Mouse (Mus musculus): ENCODE measurements around the gene Lamc3. TPM values are rescaled to one million over a fixed set of nuclear protein-coding genes. Genes with fewer than 3 reads are reported as not detected.

The Lamc3 gene
- polyA plus RNA-seq, 1 experiment from 2014 or later: 1.0 TPM

DNA sequence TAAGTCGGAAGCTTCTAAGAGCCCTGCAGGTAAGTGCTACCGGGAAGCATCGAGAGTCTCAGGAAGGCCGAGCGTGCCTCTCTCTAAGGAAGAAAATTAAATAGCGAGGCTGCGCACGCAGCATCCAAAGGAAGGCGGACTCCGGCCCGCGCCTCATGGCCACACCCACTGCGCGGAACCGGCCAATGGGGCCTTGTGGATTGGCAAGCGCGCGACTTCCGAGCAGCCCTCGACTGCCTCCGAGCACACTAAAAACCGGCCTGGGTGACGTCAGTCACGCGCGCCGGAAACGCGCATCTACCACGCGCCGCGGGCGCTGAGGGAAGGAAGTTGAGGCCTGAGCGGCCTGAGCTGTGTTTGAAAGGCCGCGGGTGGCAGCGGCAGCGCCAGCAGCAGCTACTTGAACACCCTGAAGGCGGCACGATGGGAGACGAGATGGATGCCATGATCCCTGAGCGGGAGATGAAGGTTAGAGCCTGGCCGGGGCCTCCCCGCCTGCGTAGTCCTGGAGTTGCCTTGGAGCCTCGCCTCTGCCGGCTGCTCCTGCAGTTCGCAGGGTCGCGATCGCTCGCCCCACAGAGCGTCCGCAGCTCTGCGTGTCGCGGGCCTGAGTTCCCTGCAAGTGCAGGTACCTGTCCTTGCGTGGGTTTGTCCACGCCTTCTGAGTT lies 87.2 kb downstream of the Lamc3 start, which contains the start of gene Nup214:
TSS of gene Nup214 (plus strand) at position 296 of the 668 bp plus-strand sequence.
- peak; percentile 98 for ATAC-seq (replicated peaks; ENCODE audit: insufficient number of reproducible peaks, low FRiP score, low TSS enrichment)
- Histone ChIP-seq H3K9ac (ENCODE audit: low read depth, low read length) (peak within 1 kb of the TSS; percentile 98), H3K9me3 (replicated peaks; ENCODE audit: control insufficient read depth, low read length) (no peaks in the 10 kb centered on the region), H3K27me3 (ENCODE audit: control insufficient read depth, insufficient read depth, low read length) (no peaks in the 10 kb centered on the region), H3K4me1 (ENCODE audit: control insufficient read depth, insufficient read depth, low read length) (peaks cover 9% of the 10 kb centered on the region), H3K27ac (ENCODE audit: low read depth, low read length) (peak within 1 kb of the TSS; percentile 73), H3K4me2 (peak within 1 kb of the TSS; percentile 98), H3K36me3 (ENCODE audit: control insufficient read depth, insufficient read depth, low read length) (peaks cover 20% of the 10 kb centered on the region), H3K4me3 (ENCODE audit: low read depth, low read length) (peak within 1 kb of the TSS; percentile 98)
- under 1% methylated on average over 60 of the region's 60 CpGs for WGBS (ENCODE audit: insufficient replicate concordance)

DNA sequence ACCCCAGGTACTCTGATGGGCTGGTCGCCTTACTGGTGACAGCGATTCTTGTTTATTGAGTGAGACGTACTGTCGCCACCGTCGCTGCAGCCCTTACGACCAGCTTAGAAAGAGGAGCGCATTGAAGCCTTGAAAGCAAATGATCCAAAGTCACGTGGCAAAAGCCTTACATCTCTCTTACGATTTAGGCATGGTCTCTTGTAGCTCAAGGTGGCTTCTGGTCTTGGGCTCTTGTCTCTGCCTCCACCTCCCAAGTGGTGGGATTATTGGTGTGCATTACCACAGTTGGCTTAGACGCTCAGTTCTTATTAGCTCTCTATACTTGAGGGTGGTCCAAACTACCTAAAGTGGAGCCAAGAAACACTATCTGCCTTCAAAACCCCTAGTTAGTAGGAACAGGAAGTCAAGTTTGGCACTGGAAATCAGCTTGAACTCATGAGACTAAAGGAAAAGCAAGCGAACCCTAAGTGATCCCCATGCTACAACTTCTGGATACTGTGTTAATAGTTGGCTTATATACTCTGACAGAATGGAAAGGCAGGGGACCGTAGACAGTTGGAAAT lies 87.8 kb downstream of the Lamc3 start:
- WGBS (ENCODE audit: insufficient replicate concordance): 9% methylated on average over 13 of the region's 13 CpGs
- Histone ChIP-seq H3K4me1 (ENCODE audit: control insufficient read depth, insufficient read depth, low read length) (peaks cover 9% of the 10 kb centered on the region), H3K36me3 (ENCODE audit: control insufficient read depth, insufficient read depth, low read length) (peaks cover 18% of the 10 kb centered on the region), H3K9ac (ENCODE audit: low read depth, low read length) (peak overlapping the region; percentile 98), H3K9me3 (replicated peaks; ENCODE audit: control insufficient read depth, low read length) (no peaks in the 10 kb centered on the region), H3K4me3 (ENCODE audit: low read depth, low read length) (peak overlapping the region; percentile 98), H3K27ac (ENCODE audit: low read depth, low read length) (peak overlapping the region; percentile 73; the same call in 1 of the 2 replicates), H3K27me3 (ENCODE audit: control insufficient read depth, insufficient read depth, low read length) (no peaks in the 10 kb centered on the region), H3K4me2 (peak overlapping the region; percentile 98)
- no peak for ATAC-seq (replicated peaks; ENCODE audit: insufficient number of reproducible peaks, low FRiP score, low TSS enrichment)

DNA sequence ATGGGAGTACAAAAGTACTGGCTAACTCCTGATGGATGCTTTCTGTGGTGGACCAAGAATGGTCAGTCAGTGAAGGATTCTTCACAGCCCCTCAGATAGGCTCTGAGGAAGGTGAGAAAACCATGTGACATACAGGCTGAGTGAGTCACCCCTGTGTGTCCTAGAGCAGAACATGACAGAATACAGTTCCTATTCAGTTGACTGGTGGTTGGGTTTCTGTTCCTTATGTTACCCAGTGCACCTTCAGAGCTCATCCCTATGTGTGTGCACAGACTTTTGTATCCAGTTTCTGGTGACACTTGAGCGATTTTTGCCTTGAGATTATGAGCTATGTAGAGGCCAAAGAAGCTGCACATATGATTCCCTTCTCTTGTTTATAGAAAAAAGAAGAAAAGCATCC lies 100.7 kb downstream of the Lamc3 start:
- Histone ChIP-seq H3K27ac (ENCODE audit: low read depth, low read length) (no peak overlapping the region), H3K4me3 (ENCODE audit: low read depth, low read length) (no peak overlapping the region), H3K36me3 (ENCODE audit: control insufficient read depth, insufficient read depth, low read length) (peaks cover 56% of the 10 kb centered on the region), H3K27me3 (ENCODE audit: control insufficient read depth, insufficient read depth, low read length) (no peaks in the 10 kb centered on the region), H3K4me1 (ENCODE audit: control insufficient read depth, insufficient read depth, low read length) (no peaks in the 10 kb centered on the region), H3K9me3 (replicated peaks; ENCODE audit: control insufficient read depth, low read length) (no peaks in the 10 kb centered on the region), H3K9ac (ENCODE audit: low read depth, low read length) (no peak overlapping the region), H3K4me2 (no peak overlapping the region)
- WGBS (ENCODE audit: insufficient replicate concordance): 84% methylated on average over 1 of the region's 1 CpGs
- no peak for ATAC-seq (replicated peaks; ENCODE audit: insufficient number of reproducible peaks, low FRiP score, low TSS enrichment)

DNA sequence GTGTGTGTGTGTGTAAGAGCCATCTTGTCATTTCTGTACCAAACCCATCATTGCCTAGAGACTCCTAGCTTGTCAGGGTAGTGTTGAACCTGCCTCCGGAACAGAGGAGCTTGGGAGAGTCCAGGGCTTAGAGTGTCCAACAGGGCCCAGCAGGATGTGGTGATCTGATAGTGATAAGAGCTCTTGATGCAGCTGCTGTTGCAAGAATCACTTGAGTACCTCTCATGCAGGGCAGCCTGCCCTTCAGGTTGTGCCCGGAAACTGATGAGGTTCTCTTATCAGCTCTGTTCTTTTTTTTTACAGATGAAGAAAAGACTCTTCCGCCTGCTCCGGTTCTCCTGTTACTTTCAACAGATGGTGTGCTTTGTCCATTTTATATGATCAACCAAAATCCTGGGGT lies 103.9 kb downstream of the Lamc3 start:
- no peaks in the 10 kb centered on the region for H3K4me1 ChIP-seq (ENCODE audit: control insufficient read depth, insufficient read depth, low read length)
- 87% methylated on average over 4 of the region's 4 CpGs for WGBS (ENCODE audit: insufficient replicate concordance)
- H3K4me2 ChIP-seq: no peak overlapping the region
- H3K9ac ChIP-seq (ENCODE audit: low read depth, low read length): no peak overlapping the region
- no peak overlapping the region for H3K27ac ChIP-seq (ENCODE audit: low read depth, low read length)
- peaks cover 42% of the 10 kb centered on the region for H3K36me3 ChIP-seq (ENCODE audit: control insufficient read depth, insufficient read depth, low read length)
- no peak overlapping the region for H3K4me3 ChIP-seq (ENCODE audit: low read depth, low read length)
- H3K9me3 ChIP-seq (replicated peaks; ENCODE audit: control insufficient read depth, low read length): no peaks in the 10 kb centered on the region
- no peaks in the 10 kb centered on the region for H3K27me3 ChIP-seq (ENCODE audit: control insufficient read depth, insufficient read depth, low read length)
- ATAC-seq (replicated peaks; ENCODE audit: insufficient number of reproducible peaks, low FRiP score, low TSS enrichment): no peak

DNA sequence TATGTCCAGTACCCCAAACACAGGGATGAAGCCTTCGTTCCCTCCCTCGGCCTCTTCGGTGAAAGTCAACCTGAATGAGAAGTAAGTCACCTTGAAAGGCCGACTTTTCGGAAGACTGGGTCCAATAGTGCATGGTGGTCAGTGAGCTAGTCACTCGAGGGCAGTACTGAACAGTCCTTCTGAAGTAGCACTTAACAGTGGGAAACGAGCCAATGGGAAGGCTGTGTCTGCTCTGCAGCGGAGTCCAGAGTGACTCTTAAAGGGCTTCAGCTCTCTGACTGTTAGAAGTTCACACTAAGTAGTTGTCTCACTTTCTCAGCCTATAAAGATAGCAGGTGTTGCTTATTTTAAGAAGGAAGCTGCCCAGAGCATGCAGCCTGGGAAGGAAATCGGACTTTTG lies 107.8 kb downstream of the Lamc3 start:
- 85% methylated on average over 9 of the region's 9 CpGs for WGBS (ENCODE audit: insufficient replicate concordance)
- no peak overlapping the region for H3K4me2 ChIP-seq
- no peak overlapping the region for H3K4me3 ChIP-seq (ENCODE audit: low read depth, low read length)
- H3K36me3 ChIP-seq (ENCODE audit: control insufficient read depth, insufficient read depth, low read length): peaks cover 45% of the 10 kb centered on the region
- no peaks in the 10 kb centered on the region for H3K9me3 ChIP-seq (replicated peaks; ENCODE audit: control insufficient read depth, low read length)
- no peaks in the 10 kb centered on the region for H3K27me3 ChIP-seq (ENCODE audit: control insufficient read depth, insufficient read depth, low read length)
- no peaks in the 10 kb centered on the region for H3K4me1 ChIP-seq (ENCODE audit: control insufficient read depth, insufficient read depth, low read length)
- H3K27ac ChIP-seq (ENCODE audit: low read depth, low read length): no peak overlapping the region
- no peak for ATAC-seq (replicated peaks; ENCODE audit: insufficient number of reproducible peaks, low FRiP score, low TSS enrichment)
- no peak overlapping the region for H3K9ac ChIP-seq (ENCODE audit: low read depth, low read length)

DNA sequence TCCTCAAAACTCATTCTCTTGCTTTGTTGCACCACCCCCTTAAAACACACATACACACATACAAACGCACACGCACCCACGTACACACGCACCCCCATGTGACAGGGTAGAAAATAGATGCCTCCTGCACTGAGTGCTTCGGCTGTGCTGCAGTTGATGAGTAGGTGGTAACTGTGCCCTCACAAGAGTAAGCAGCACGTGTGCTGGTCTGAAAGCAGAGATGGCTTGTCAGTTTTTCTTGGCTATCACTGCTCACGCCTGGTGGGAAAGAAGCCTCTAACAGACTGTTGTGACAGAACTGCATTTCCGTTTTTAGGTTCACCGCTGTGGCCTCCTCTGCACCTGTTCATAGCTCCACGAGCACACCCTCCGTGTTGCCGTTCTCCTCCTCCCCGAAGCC lies 109.0 kb downstream of the Lamc3 start:
- H3K4me1 ChIP-seq (ENCODE audit: control insufficient read depth, insufficient read depth, low read length): no peaks in the 10 kb centered on the region
- no peak overlapping the region for H3K27ac ChIP-seq (ENCODE audit: low read depth, low read length)
- no peak overlapping the region for H3K9ac ChIP-seq (ENCODE audit: low read depth, low read length)
- H3K36me3 ChIP-seq (ENCODE audit: control insufficient read depth, insufficient read depth, low read length): peaks cover 43% of the 10 kb centered on the region
- no peaks in the 10 kb centered on the region for H3K9me3 ChIP-seq (replicated peaks; ENCODE audit: control insufficient read depth, low read length)
- 90% methylated on average over 13 of the region's 13 CpGs for WGBS (ENCODE audit: insufficient replicate concordance)
- no peak overlapping the region for H3K4me2 ChIP-seq
- H3K27me3 ChIP-seq (ENCODE audit: control insufficient read depth, insufficient read depth, low read length): no peaks in the 10 kb centered on the region
- ATAC-seq (replicated peaks; ENCODE audit: insufficient number of reproducible peaks, low FRiP score, low TSS enrichment): no peak
- H3K4me3 ChIP-seq (ENCODE audit: low read depth, low read length): no peak overlapping the region

Other genes with a start within 250 kb of the Lamc3 start
- 0.08 and 0.09 TPM in 2 replicates for gene Prdm12, start 247.3 kb upstream of the Lamc3 start, polyA plus RNA-seq (2014; fragmentation: Nextera tagmentation; extraction: Ambion mirVana)
- gene Exosc2, start 216.6 kb upstream of the Lamc3 start, polyA plus RNA-seq (2014; fragmentation: Nextera tagmentation; extraction: Ambion mirVana): 42.8 and 47.2 TPM in 2 replicates
- gene Abl1, start 198.9 kb upstream of the Lamc3 start, polyA plus RNA-seq (2014; fragmentation: Nextera tagmentation; extraction: Ambion mirVana): 29.5 and 35.6 TPM in 2 replicates
- not detected in 2 replicates for gene Qrfp, start 76.7 kb upstream of the Lamc3 start, polyA plus RNA-seq (2014; fragmentation: Nextera tagmentation; extraction: Ambion mirVana)
- 0.06 TPM in 1 of 2 replicates, not detected in the other for gene Fibcd1, start 41.3 kb upstream of the Lamc3 start, polyA plus RNA-seq (2014; fragmentation: Nextera tagmentation; extraction: Ambion mirVana)
- gene Aif1l, start 62.8 kb downstream of the Lamc3 start, polyA plus RNA-seq (2014; fragmentation: Nextera tagmentation; extraction: Ambion mirVana): 83.7 and 101 TPM in 2 replicates
- gene Nup214, start 87.1 kb downstream of the Lamc3 start, polyA plus RNA-seq (2014; fragmentation: Nextera tagmentation; extraction: Ambion mirVana): 53.5 and 54.0 TPM in 2 replicates
- gene Fam78a, start 197.6 kb downstream of the Lamc3 start, polyA plus RNA-seq (2014; fragmentation: Nextera tagmentation; extraction: Ambion mirVana): 43.1 and 43.7 TPM in 2 replicates
- gene Plpp7, start 208.2 kb downstream of the Lamc3 start, polyA plus RNA-seq (2014; fragmentation: Nextera tagmentation; extraction: Ambion mirVana): 10.0 and 11.7 TPM in 2 replicates